Mouse (Mus musculus) cortical plate, adult 2 months (tissue): Measurements from ENCODE around the gene Olfr1132.

Source experiments
- CTCF ChIP-seq: fragments of 200-500 bp; IDR thresholded peaks from 2 replicates; pipeline ENCODE4 v1.5.1; 2011; ENCODE audit warnings: mild to moderate bottlenecking, control low read depth, low read length; ENCODE audit not compliant: insufficient read depth; ENCODE audit errors: extremely low read depth
- POLR2A ChIP-seq: fragments of 200-500 bp; IDR thresholded peaks from 2 replicates; pipeline ENCODE4 v1.6.1; 2011; ENCODE audit warnings: mild to moderate bottlenecking, low read length, control low read depth; ENCODE audit not compliant: insufficient read depth; ENCODE audit errors: extremely low read depth

- TF ChIP-seq CTCF (no peak), POLR2A (no peak)
Observed at GRCm38 (mm10) chr2:87658360-87658759, 21.0 kb upstream of the Olfr1132 start, which contains the start of gene Olfr1134.
